21 mouse cellular contexts compared by ENCODE assay signal in genomic region chr2:91939303-91939935, GRCm38 (mm10). TPM values are rescaled to one million over a fixed set of nuclear protein-coding genes. Genes with fewer than 3 reads are reported as not detected.
DNase-seq lines count a peak whose midpoint lies in the region; ATAC-seq lines count a peak whose summit lies in the region.
"Had no signal": no experiment of that assay in that cellular context is flagged by ENCODE, and none has a peak within 500 bp of the region (broad histone marks: within the 10 kb centered on the region; RNA-seq: fewer than 3 reads in every experiment).

No protein-coding gene starts in this region.

- H3K27me3 ChIP-seq in forebrain, embryonic 11.5 days (ENCODE audit: control insufficient read depth, insufficient read depth, low read length), result no peaks in the 10 kb centered on the region
- H3K27me3 ChIP-seq in forebrain, embryonic 10.5 days (ENCODE audit: poor library complexity, severe bottlenecking), result no peaks in the 10 kb centered on the region
- H3K27me3 ChIP-seq: forebrain, embryonic 15.5 days; heart, embryonic 13.5 days; hindbrain, embryonic 12.5 days; neural tube, embryonic 13.5 days had no signal

- H3K4me2 ChIP-seq in forebrain, embryonic 11.5 days (ENCODE audit: low read depth, low read length, severe bottlenecking), result no peak overlapping the region
- H3K4me2 ChIP-seq: forebrain, embryonic 15.5 days; heart, embryonic 13.5 days; hindbrain, embryonic 12.5 days; neural tube, embryonic 13.5 days had no signal

- WGBS in forebrain, embryonic 11.5 days, result 85% methylated on average over 15 of the region's 15 CpGs
- WGBS in forebrain, embryonic 10.5 days, result 83% methylated on average over 15 of the region's 15 CpGs

- H3K36me3 ChIP-seq in forebrain, embryonic 11.5 days (ENCODE audit: control insufficient read depth, insufficient read depth, low read length), result no peaks in the 10 kb centered on the region
- H3K36me3 ChIP-seq in forebrain, embryonic 10.5 days (replicated peaks), result peaks cover 81% of the 10 kb centered on the region

- no peak for ATAC-seq in forebrain, embryonic 11.5 days (replicated peaks; ENCODE audit: low FRiP score)
- ATAC-seq: forebrain, embryonic 15.5 days; intestine, postnatal 0 days; midbrain, embryonic 16.5 days had no signal

- no peaks in the 10 kb centered on the region for H3K9me3 ChIP-seq in forebrain, embryonic 11.5 days (ENCODE audit: control insufficient read depth, low read length)
- H3K9me3 ChIP-seq in forebrain, embryonic 10.5 days, result no peaks in the 10 kb centered on the region
- H3K9me3 ChIP-seq: forebrain, embryonic 15.5 days; heart, embryonic 13.5 days; hindbrain, embryonic 12.5 days; neural tube, embryonic 13.5 days had no signal

- H3K27ac ChIP-seq in forebrain, embryonic 11.5 days (ENCODE audit: low read depth, low read length), result no peak overlapping the region
- H3K27ac ChIP-seq in forebrain, embryonic 10.5 days, result no peak overlapping the region
- H3K27ac ChIP-seq: forebrain, embryonic 15.5 days; heart, adult 2 months; heart, embryonic 13.5 days; hindbrain, embryonic 12.5 days; neural tube, embryonic 13.5 days; stomach, postnatal 0 days had no signal

- 0 out of 2 replicates have a peak, but pooled peaks cover 2% of the 10 kb centered on the region for H3K4me1 ChIP-seq in forebrain, embryonic 11.5 days (replicated peaks; ENCODE audit: control insufficient read depth, insufficient read depth, low read length)
- peaks cover 32% of the 10 kb centered on the region for H3K4me1 ChIP-seq in forebrain, embryonic 10.5 days

- H3K4me3 ChIP-seq in forebrain, embryonic 11.5 days (ENCODE audit: low read depth, low read length), result no peak overlapping the region
- no peak overlapping the region for H3K4me3 ChIP-seq in forebrain, embryonic 10.5 days
- H3K4me3 ChIP-seq: forebrain, embryonic 15.5 days; heart, adult 2 months; heart, embryonic 13.5 days; hindbrain, embryonic 12.5 days; myocyte; neural tube, embryonic 13.5 days had no signal

- peak; percentile 48 for DNase-seq in forebrain, embryonic 11.5 days (ENCODE audit: low spot score)
- DNase-seq in forebrain, embryonic 10.5 days (ENCODE audit: extremely low spot score, low spot score), result no peak
- DNase-seq in kidney, adult 8-10 months, result peak; percentile 69 to 75
- no peak for DNase-seq in kidney, postnatal 14 days
- peak; percentile 67 for DNase-seq in right cerebral cortex, adult 18-20 months
- DNase-seq in right cerebral cortex, postnatal 4 days, result no peak
- no peak for DNase-seq in thymus, postnatal 14 days
- DNase-seq: adrenal gland, postnatal 25 days; gastrocnemius, postnatal 36 days; heart, adult 2 months; liver; lung, postnatal 4 days; thymus, adult 2 months had no signal

- H3K9ac ChIP-seq in forebrain, embryonic 11.5 days (ENCODE audit: low read length), result no peak overlapping the region
- H3K9ac ChIP-seq: forebrain, embryonic 15.5 days; heart, embryonic 13.5 days; hindbrain, embryonic 12.5 days; neural tube, embryonic 13.5 days had no signal

RNA-seq across cellular contexts. Expression of gene Gm9821, which starts 6.1 kb away (rescaled TPM):
- polyA plus RNA-seq in forebrain, embryonic 11.5 days (2014; fragmentation: Nextera tagmentation; extraction: Ambion mirVana), result 0.36 and 0.90 TPM in 2 replicates
- polyA plus RNA-seq in forebrain, embryonic 10.5 days (2016; fragmentation: Nextera tagmentation; extraction: Ambion mirVana), result 0.44 and 0.52 TPM in 2 replicates
- polyA plus RNA-seq: heart, adult 2 months; midbrain, embryonic 16.5 days had no signal

RNA-seq across cellular contexts. Expression of gene Mdk, which starts 7.3 kb away (rescaled TPM):
- 1,095 and 1,130 TPM in 2 replicates for polyA plus RNA-seq in forebrain, embryonic 11.5 days (2014; fragmentation: Nextera tagmentation; extraction: Ambion mirVana)
- polyA plus RNA-seq in forebrain, embryonic 10.5 days (2016; fragmentation: Nextera tagmentation; extraction: Ambion mirVana), result 1,773 and 1,865 TPM in 2 replicates

RNA-seq across cellular contexts. Expression of gene Chrm4, which starts 12.4 kb away (rescaled TPM):
- polyA plus RNA-seq in forebrain, embryonic 11.5 days (2014; fragmentation: Nextera tagmentation; extraction: Ambion mirVana), result 0.47 and 0.56 TPM in 2 replicates
- 0.12 and 0.77 TPM in 2 replicates for polyA plus RNA-seq in forebrain, embryonic 10.5 days (2016; fragmentation: Nextera tagmentation; extraction: Ambion mirVana)
- polyA plus RNA-seq: heart, embryonic 13.5 days had no signal

RNA-seq across cellular contexts. Expression of gene Dgkz, which starts 36.2 kb away (rescaled TPM):
- 32.7 and 35.9 TPM in 2 replicates for polyA plus RNA-seq in forebrain, embryonic 11.5 days (2014; fragmentation: Nextera tagmentation; extraction: Ambion mirVana)
- 35.1 and 39.1 TPM in 2 replicates for polyA plus RNA-seq in forebrain, embryonic 10.5 days (2016; fragmentation: Nextera tagmentation; extraction: Ambion mirVana)

Comparison
In these comparisons a context has a peak if more than half of its experiments do, and no peak if none do; other contexts are left out.
1. DNase-seq: peak in forebrain, embryonic 11.5 days (single experiment), kidney, adult 8-10 months (2 of 2) and right cerebral cortex, adult 18-20 months (single experiment); none in forebrain, embryonic 10.5 days (single experiment), kidney, postnatal 14 days (single experiment), right cerebral cortex, postnatal 4 days (single experiment) and thymus, postnatal 14 days (single experiment).